Mouse (Mus musculus) heart, embryonic 10.5 days (tissue): ENCODE data around the gene Trub1. TPM values are rescaled to one million over a fixed set of nuclear protein-coding genes. Genes with fewer than 3 reads are reported as not detected.

Experiments used
- DNase-seq: peaks from one replicate; pipeline ENCODE4 v3.0.0-alpha.2; 2017; ENCODE audit warnings: low spot score
- H3K27ac ChIP-seq: fragments of 300-500 bp; sonication (generic); 2 replicates; pipeline ENCODE4 v1.5.1; 2016; ENCODE audit warnings: mild to moderate bottlenecking
- H3K27me3 ChIP-seq: fragments of 300-500 bp; sonication (generic); 2 replicates; pipeline ENCODE4 v1.6.1; 2016; ENCODE audit warnings: mild to moderate bottlenecking; ENCODE audit not compliant: poor library complexity, insufficient read depth, severe bottlenecking
- H3K36me3 ChIP-seq: fragments of 300-500 bp; sonication (generic); 2 replicates; pipeline ENCODE4 v1.6.1; 2016; ENCODE audit warnings: mild to moderate bottlenecking, moderate library complexity
- H3K4me1 ChIP-seq: fragments of 300-500 bp; sonication (generic); 2 replicates; pipeline ENCODE4 v1.6.1; 2016; ENCODE audit warnings: mild to moderate bottlenecking
- H3K4me3 ChIP-seq: fragments of 300-500 bp; sonication (generic); 2 replicates; pipeline ENCODE4 v1.5.1; 2016; ENCODE audit warnings: mild to moderate bottlenecking, moderate library complexity
- H3K9me3 ChIP-seq: fragments of 300-500 bp; sonication (generic); 2 replicates; pipeline ENCODE4 v1.6.1; 2016; ENCODE audit warnings: mild to moderate bottlenecking, moderate library complexity
- WGBS: fragments of 180-500 bp; shearing (Covaris S2); methylation state at CpG from one replicate; pipeline ENCODE4 v1.1.7; 2016; 5-methylcytosine and 5-hydroxymethylcytosine counted together
- polyA plus RNA-seq: library from polyadenylated mRNA; unstranded; fragments of >200 nt; fragmentation: Nextera tagmentation; extraction: Ambion mirVana; gene quantifications from 2 replicates; pipeline ENCODE4 v1.2.1, GENCODE M21; 2016

Gene Trub1
- polyA plus RNA-seq, 1 experiment from 2014 or later: 21.5 TPM

DNA sequence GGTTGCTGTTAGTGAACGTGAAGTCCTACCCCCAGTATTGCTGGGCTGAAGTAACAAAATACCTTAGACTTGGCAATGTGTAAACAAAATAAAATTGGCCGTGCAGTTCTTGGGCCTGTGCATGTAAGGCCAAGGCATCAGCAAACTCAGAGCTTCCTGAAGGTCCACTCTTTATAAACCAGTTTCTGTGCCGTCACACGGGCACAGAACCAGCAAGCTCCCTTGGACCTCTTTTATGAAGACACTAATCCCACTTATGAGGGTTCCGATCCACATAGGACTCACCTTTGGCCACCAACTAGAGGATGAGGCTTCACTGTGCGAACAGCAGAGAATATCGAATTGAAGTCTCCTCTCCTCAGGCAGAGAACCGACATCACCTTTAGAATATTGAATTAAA is 25.9 kb upstream of the Trub1 start:
- WGBS: 89% methylated on average over 8 of the region's 8 CpGs
- Histone ChIP-seq H3K27me3 (peaks cover 16% of the 10 kb centered on the region; the same call in 1 of the 2 replicates), H3K9me3 (no peaks in the 10 kb centered on the region), H3K4me3 (no peak overlapping the region), H3K27ac (no peak overlapping the region), H3K4me1 (peaks cover 11% of the 10 kb centered on the region), H3K36me3 (no peaks in the 10 kb centered on the region)
- DNase-seq: no peak

DNA sequence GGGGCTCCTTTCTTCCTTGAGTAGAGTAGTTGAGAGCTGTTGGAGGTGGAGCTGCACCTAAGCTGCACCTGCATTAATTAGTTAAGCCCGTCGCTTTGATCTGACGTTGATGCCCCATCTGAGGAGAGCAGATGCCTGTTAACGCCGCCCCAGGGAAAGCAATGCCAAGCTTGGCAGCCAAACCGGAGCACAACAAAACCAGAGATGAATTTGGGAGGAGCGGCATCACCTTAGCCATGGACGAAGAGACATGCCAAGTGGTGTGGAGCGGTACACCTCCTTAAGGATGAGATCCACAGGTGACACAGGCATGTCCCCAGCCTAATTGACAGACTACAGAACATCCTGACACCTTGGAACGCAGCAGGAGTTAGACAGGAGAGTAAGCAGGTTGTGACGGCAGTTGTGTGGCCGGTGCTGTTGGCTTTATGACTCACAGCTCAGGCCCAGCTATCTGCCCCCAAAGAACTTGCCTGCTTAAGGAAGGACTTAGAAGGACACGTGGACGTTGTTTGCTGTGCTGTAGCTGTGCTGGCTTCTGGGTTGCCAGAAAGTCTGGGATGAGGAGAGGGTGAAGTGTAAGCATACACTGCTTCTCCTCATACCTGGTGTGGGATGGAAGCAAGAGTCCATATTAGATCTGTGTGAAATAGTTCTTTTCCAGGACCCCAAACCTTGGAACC is 24.8 kb upstream of the Trub1 start:
- no peak for DNase-seq
- 75% methylated on average over 14 of the region's 14 CpGs for WGBS
- Histone ChIP-seq H3K36me3 (no peaks in the 10 kb centered on the region), H3K27me3 (peaks cover 16% of the 10 kb centered on the region; the same call in 1 of the 2 replicates), H3K9me3 (no peaks in the 10 kb centered on the region), H3K4me1 (peaks cover 11% of the 10 kb centered on the region), H3K4me3 (no peak overlapping the region), H3K27ac (no peak overlapping the region)

DNA sequence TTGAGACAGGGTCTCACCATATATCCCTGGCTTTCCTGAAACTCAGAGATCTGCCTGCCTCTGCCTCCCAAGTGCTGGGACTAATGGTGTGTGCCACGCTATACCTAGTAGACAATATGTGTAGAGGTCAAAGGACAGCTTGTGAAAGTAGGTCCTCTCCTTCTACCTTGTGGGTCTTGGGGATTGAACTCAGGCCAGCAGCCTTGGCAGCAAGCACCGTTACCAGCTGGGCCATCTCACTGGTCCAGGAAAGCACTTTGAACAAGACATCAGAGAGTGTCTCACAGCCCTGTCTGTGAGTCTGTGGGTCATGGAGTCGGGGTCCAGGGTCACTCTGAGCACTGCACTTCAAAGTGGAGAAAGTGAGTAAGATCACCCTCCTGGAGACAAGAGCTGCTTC is 24.1 kb upstream of the Trub1 start:
- WGBS: 80% methylated on average over 3 of the region's 3 CpGs
- Histone ChIP-seq H3K9me3 (no peaks in the 10 kb centered on the region), H3K36me3 (no peaks in the 10 kb centered on the region), H3K27me3 (peaks cover 16% of the 10 kb centered on the region; the same call in 1 of the 2 replicates), H3K27ac (no peak overlapping the region), H3K4me3 (no peak overlapping the region), H3K4me1 (0 out of 2 replicates have a peak, but pooled peaks cover 4% of the 10 kb centered on the region)
- no peak for DNase-seq

DNA sequence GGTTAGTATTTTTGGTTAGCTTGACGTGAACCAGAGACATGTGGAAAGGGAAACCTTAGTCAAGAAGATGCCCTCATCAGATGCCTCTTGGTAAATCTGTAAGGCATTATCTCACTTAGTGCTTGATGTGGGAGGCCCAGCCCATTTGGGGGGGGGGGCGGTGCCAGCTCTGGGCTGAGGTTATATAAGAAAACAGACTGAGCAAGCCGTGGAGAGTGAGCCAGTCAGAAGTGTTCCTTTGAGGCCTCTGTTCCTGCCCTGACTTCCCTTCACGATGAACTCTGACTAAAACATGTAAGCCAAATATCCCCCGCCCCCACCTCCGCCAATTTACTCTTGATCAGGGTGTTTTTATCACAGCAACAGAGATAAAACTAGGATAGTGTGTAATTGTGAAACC is 22.8 kb upstream of the Trub1 start:
- DNase-seq: no peak
- H3K9me3 ChIP-seq: no peaks in the 10 kb centered on the region
- no peak overlapping the region for H3K27ac ChIP-seq
- H3K36me3 ChIP-seq: no peaks in the 10 kb centered on the region
- peaks cover 16% of the 10 kb centered on the region; the same call in 1 of the 2 replicates for H3K27me3 ChIP-seq
- H3K4me3 ChIP-seq: no peak overlapping the region
- 74% methylated on average over 6 of the region's 6 CpGs for WGBS
- no peaks in the 10 kb centered on the region for H3K4me1 ChIP-seq

DNA sequence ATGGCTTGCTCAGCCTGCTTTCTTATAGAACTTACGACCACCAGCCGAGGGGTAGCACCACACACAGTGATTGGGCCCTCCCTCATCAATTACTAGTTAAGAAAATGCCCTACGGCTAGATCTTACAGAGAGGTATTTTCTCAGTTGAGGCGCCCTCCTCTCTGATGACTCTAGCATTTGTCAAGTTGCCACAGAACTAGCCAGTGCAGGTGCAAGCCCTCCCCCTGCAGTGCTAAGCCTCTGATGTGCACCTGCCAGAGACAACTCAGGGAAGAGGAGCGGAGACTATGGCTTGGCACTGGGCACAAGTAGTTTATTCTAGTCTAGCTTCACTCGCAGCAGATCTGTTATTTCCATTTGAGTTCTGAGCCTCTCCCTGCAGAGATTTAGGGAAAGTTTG is 21.2 kb upstream of the Trub1 start:
- 60% methylated on average over 6 of the region's 6 CpGs for WGBS
- H3K36me3 ChIP-seq: no peaks in the 10 kb centered on the region
- no peak overlapping the region for H3K4me3 ChIP-seq
- no peak overlapping the region for H3K27ac ChIP-seq
- peaks cover 16% of the 10 kb centered on the region; the same call in 1 of the 2 replicates for H3K27me3 ChIP-seq
- DNase-seq: no peak
- H3K4me1 ChIP-seq: no peaks in the 10 kb centered on the region
- no peaks in the 10 kb centered on the region for H3K9me3 ChIP-seq

DNA sequence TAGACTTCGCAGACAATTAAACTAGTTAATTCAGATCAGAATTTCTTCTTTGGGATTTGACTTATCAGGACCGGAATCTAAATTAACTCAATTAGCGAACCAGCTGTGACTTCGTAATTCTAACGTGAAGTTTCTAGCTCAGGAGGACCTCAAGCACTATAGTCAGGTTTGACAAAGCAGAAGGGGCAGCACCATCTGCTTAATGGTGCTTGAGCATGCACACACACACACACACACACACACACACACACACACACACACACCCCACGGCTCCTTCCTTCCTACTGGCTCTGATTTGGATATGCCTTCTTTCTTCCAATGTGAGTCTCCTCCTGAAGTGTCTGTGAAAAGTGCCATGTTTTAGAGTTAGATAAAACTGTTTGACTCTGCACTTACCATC is 18.7 kb upstream of the Trub1 start:
- no peaks in the 10 kb centered on the region for H3K4me1 ChIP-seq
- H3K27me3 ChIP-seq: peaks cover 7% of the 10 kb centered on the region; the same call in 1 of the 2 replicates
- H3K27ac ChIP-seq: no peak overlapping the region
- H3K4me3 ChIP-seq: no peak overlapping the region
- no peaks in the 10 kb centered on the region for H3K36me3 ChIP-seq
- WGBS: 77% methylated on average over 6 of the region's 6 CpGs
- no peaks in the 10 kb centered on the region for H3K9me3 ChIP-seq
- no peak for DNase-seq

DNA sequence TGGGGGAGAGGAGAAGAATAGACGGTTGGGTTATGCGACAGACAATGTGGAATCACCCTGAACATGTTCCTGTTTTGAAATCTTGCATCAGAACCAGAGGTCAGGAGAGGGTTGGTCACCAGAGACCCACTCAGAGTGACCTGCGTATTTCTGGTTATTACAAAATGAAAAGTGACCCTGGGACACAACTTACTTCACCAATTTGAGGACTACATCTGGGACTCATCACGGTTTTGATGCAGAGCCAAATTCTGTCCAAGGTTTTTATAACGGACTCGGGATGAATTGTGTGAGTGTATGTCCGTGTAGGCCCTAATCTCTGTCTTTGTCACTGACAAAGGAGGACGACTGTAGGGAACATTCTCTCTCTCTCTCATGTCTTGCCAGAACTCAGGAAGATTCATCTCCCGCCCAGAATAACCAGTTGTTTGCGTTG is 16.1 kb upstream of the Trub1 start:
- H3K27me3 ChIP-seq: 0 out of 2 replicates have a peak, but pooled peaks cover under 1% of the 10 kb centered on the region
- no peaks in the 10 kb centered on the region for H3K9me3 ChIP-seq
- H3K4me1 ChIP-seq: peaks cover 7% of the 10 kb centered on the region; the same call in 1 of the 2 replicates
- no peaks in the 10 kb centered on the region for H3K36me3 ChIP-seq
- H3K4me3 ChIP-seq: no peak overlapping the region
- no peak for DNase-seq
- 77% methylated on average over 10 of the region's 10 CpGs for WGBS
- H3K27ac ChIP-seq: no peak overlapping the region

DNA sequence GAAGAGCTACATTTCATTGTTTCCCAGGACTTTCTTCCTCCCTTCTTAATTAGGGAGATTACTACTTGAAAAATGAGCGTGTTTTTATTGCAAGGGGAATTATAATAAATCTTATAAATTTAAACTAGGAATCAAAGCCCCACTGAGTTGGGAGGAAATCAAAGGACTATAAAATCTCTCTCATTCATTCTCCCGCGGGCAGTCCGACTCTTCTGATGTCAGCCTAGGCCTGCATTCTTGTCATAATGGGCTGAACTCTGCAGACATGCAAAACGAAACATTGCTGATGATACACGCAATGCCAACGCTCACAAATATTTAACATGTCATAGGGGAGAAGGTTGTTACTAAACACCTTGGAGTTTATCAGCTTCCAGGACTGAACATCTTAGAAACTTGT is 15.7 kb upstream of the Trub1 start:
- Histone ChIP-seq H3K27ac (no peak overlapping the region), H3K27me3 (no peaks in the 10 kb centered on the region), H3K4me3 (no peak overlapping the region), H3K36me3 (no peaks in the 10 kb centered on the region), H3K9me3 (no peaks in the 10 kb centered on the region), H3K4me1 (peaks cover 8% of the 10 kb centered on the region; the same call in 1 of the 2 replicates)
- WGBS: 88% methylated on average over 7 of the region's 7 CpGs
- DNase-seq: no peak

DNA sequence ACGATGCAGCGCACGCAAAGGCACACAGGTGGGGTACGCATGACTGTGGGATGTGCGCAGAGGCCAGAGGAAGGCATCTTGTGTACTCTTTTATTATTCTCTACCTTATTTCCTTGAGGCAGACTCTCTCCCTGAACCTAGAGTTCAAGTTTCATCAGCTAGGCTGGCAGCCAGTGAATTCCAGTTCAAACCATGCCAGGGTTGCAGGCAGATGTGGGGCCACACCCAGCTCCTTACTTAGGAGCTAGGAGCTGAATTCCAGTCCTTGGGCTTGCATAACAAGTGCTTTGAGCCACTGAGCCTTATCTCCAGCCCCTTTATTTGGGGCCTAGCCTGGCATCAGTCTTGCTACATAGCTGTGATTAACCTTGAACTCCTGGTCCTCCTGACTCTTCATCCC is 13.4 kb upstream of the Trub1 start:
- Histone ChIP-seq H3K4me3 (no peak overlapping the region), H3K4me1 (peaks cover 8% of the 10 kb centered on the region; the same call in 1 of the 2 replicates), H3K36me3 (no peaks in the 10 kb centered on the region), H3K27me3 (peaks cover 6% of the 10 kb centered on the region), H3K9me3 (no peaks in the 10 kb centered on the region), H3K27ac (no peak overlapping the region)
- WGBS: 98% methylated on average over 5 of the region's 5 CpGs
- DNase-seq: no peak

DNA sequence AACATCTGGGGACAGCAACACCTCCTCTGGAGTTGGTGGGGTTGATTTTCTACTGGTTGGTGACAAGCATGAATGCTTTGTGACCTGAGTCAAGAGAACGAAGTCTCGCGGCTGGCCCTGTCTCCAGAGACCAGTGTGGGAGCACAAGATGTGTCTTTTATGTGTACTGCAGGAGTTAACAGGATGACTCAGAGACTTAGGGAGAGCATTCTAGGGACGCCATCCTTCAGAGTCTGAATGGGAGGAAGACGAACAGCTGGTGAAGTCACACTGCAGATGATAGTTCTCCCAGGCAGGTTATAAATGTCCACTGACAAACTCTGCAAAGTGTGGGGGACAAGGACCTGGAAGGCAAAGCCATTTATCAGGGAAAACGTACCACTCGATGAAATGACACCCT is 11.2 kb upstream of the Trub1 start:
- 41% methylated on average over 7 of the region's 7 CpGs for WGBS
- no peak overlapping the region for H3K4me3 ChIP-seq
- H3K27ac ChIP-seq: no peak overlapping the region
- no peaks in the 10 kb centered on the region for H3K9me3 ChIP-seq
- H3K36me3 ChIP-seq: no peaks in the 10 kb centered on the region
- peaks cover 11% of the 10 kb centered on the region for H3K27me3 ChIP-seq
- H3K4me1 ChIP-seq: peaks cover 8% of the 10 kb centered on the region; the same call in 1 of the 2 replicates
- no peak for DNase-seq

DNA sequence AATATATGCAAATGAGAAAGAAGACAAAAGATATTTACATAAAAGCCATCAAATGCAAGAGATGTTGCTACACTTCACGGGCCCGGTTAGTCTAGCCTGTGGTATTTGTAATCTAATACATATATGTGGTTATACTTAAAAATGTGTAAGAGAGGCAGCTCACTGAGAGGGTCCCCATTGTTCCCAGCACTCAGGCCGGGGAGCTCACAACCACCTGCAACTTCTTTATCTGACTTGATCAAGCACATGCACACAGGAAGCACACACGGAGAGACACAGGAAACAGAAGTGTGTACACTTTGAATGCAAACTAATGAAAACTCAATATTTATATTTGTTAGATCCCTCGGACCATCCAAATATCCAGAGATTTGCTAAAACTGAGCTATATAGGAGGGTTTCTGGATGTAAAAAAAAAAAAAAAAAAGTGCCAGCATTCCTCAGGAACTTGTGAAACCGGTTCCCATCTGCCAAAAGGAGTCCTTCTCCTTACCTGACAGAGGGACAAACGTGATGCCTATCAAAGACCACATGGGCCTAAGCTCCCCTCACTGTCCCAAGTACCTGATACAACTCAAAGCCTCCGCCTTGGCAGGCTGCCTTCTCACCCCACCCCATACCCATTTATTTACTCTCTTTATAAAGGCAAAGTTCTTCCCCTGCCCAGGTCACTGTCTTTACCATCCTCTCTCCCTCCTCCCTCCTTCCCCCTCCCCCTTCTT is 9.6 kb upstream of the Trub1 start:
- no peaks in the 10 kb centered on the region for H3K9me3 ChIP-seq
- peaks cover 11% of the 10 kb centered on the region for H3K27me3 ChIP-seq
- DNase-seq: no peak
- H3K4me3 ChIP-seq: no peak overlapping the region
- H3K4me1 ChIP-seq: peaks cover 8% of the 10 kb centered on the region; the same call in 1 of the 2 replicates
- H3K36me3 ChIP-seq: no peaks in the 10 kb centered on the region
- H3K27ac ChIP-seq: no peak overlapping the region
- WGBS: 37% methylated on average over 8 of the region's 8 CpGs

DNA sequence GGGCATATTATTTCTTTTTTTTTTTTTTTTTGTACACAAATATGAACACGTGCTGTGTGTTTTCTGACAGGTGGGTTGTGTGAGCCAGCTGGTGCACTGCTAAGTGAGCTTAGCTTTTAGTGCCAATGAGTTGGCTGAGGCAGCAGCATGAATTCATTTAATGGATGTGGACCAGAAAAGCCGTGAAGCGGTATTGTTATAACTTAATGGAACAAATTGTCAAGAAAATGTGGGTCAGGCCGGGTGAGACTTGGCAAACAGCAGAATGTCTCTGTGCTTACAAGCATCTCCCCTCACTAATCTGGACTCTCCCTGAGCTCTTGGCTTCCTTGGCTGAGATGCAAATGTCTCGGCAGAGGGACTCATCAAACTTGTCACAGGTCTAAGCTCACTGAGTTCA is 7.7 kb upstream of the Trub1 start:
- Histone ChIP-seq H3K4me1 (peaks cover 8% of the 10 kb centered on the region; the same call in 1 of the 2 replicates), H3K27ac (no peak overlapping the region), H3K36me3 (no peaks in the 10 kb centered on the region), H3K27me3 (peaks cover 11% of the 10 kb centered on the region), H3K4me3 (no peak overlapping the region), H3K9me3 (no peaks in the 10 kb centered on the region)
- no peak for DNase-seq
- 74% methylated on average over 5 of the region's 5 CpGs for WGBS

DNA sequence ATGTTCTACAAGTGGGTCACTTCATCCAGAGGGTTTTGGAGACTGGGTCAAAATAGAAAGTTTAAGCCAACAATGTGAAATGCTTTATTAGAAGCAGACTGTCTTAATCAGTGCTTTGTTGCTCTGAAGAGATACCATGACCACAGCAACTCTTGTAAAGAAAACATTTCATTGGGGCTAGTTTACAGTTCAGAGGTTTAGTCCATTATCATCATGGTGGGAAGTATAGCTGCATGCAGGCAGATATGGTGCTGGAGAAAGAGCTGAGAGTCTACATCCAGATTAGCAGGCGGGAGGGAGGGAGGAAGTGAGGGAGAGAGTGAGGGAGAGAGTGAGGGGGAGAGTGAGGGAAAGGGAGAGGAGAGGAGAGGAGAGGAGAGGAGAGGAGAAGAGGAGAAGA is 1.9 kb upstream of the Trub1 start:
- no peak overlapping the region for H3K4me3 ChIP-seq
- no peaks in the 10 kb centered on the region for H3K27me3 ChIP-seq
- no peak overlapping the region for H3K27ac ChIP-seq
- peaks cover 5% of the 10 kb centered on the region; the same call in 1 of the 2 replicates for H3K4me1 ChIP-seq
- H3K36me3 ChIP-seq: no peaks in the 10 kb centered on the region
- 50% methylated on average over 1 of the region's 1 CpGs for WGBS
- no peak for DNase-seq
- no peaks in the 10 kb centered on the region for H3K9me3 ChIP-seq
